Mouse (Mus musculus) liver, postnatal 0 days (tissue): ENCODE data around the gene Chrm1.

Source experiments
- CTCF ChIP-seq: sonication (generic); IDR thresholded peaks from 2 replicates; pipeline ENCODE4 v1.5.1; 2016; ENCODE audit warnings: antibody characterized with exemption, low read depth
- EP300 ChIP-seq: IDR thresholded peaks from 2 replicates; pipeline ENCODE4 v1.6.1; 2016; ENCODE audit warnings: antibody characterized with exemption, low read depth, mild to moderate bottlenecking

- TF ChIP-seq EP300 (no peak), CTCF (peak; percentile 75)
Measured at GRCm38 (mm10) chr19:8662337-8662736, 1.3 kb upstream of the Chrm1 start.
